Mouse (Mus musculus) lung, postnatal 0 days (tissue): Measurements from ENCODE around the gene Krt39. TPM values are rescaled to one million over a fixed set of nuclear protein-coding genes. Genes with fewer than 3 reads are reported as not detected.

Experiments used
- ATAC-seq: fragments of 200-750 bp; cut with Nextera tagmentation; 2 replicates; pipeline ENCODE4 v1.8.0; 2017; ENCODE audit warnings: moderate library complexity
- DNase-seq: peaks from one replicate; pipeline ENCODE4 v3.0.0-alpha.2; 2016; ENCODE audit warnings: low spot score
- H3K27ac ChIP-seq: fragments of 300-500 bp; sonication (generic); 2 replicates; pipeline ENCODE4 v1.5.1; 2014; ENCODE audit warnings: antibody characterized with exemption, mild to moderate bottlenecking, low read length, mixed read lengths
- H3K27me3 ChIP-seq: fragments of 300-500 bp; sonication (generic); replicated peaks from 2 replicates; pipeline ENCODE4 v1.6.1; 2014; ENCODE audit warnings: low read length, mixed read lengths; ENCODE audit not compliant: insufficient read depth
- H3K36me3 ChIP-seq: fragments of 300-500 bp; sonication (generic); 2 replicates; pipeline ENCODE4 v1.6.1; 2014; ENCODE audit warnings: low read length, mixed read lengths; ENCODE audit not compliant: insufficient read depth
- H3K4me1 ChIP-seq: fragments of 300-500 bp; sonication (generic); 2 replicates; pipeline ENCODE4 v1.6.1; 2014; ENCODE audit warnings: antibody characterized with exemption, low read depth, low read length, mixed read lengths; ENCODE audit not compliant: insufficient read depth
- H3K4me2 ChIP-seq: fragments of 300-500 bp; sonication (generic); replicated peaks from 2 replicates; pipeline ENCODE4 v1.6.1; 2014; ENCODE audit warnings: low read depth, mild to moderate bottlenecking, low read length, moderate library complexity, mixed read lengths
- H3K4me3 ChIP-seq: fragments of 300-500 bp; sonication (generic); 2 replicates; pipeline ENCODE4 v1.5.1; 2014; ENCODE audit warnings: low read depth, low read length
- H3K9ac ChIP-seq: fragments of 300-500 bp; sonication (generic); replicated peaks from 2 replicates; pipeline ENCODE4 v1.6.1; 2014; ENCODE audit warnings: low read depth, mild to moderate bottlenecking
- H3K9me3 ChIP-seq: fragments of 300-500 bp; sonication (generic); 2 replicates; pipeline ENCODE4 v1.6.1; 2016; ENCODE audit warnings: low read length, mixed read lengths
- CTCF ChIP-seq: IDR thresholded peaks from 2 replicates; pipeline ENCODE4 v1.5.1; 2016; ENCODE audit warnings: antibody characterized with exemption, mild to moderate bottlenecking
- EP300 ChIP-seq: IDR thresholded peaks from 2 replicates; pipeline ENCODE4 v1.6.1; 2016; ENCODE audit warnings: antibody characterized with exemption, mild to moderate bottlenecking, control low read depth
- WGBS: fragments of 180-500 bp; shearing (Covaris S2); extraction: QIAGEN DNeasy Blood & Tissue Kit; methylation state at CpG from one replicate; pipeline ENCODE4 v1.1.7; 2014; 5-methylcytosine and 5-hydroxymethylcytosine counted together
- polyA plus RNA-seq: library from polyadenylated mRNA; unstranded; fragments of >200 nt; fragmentation: Nextera tagmentation; extraction: Ambion mirVana; gene quantifications from 2 replicates; pipeline ENCODE4 v1.2.1, GENCODE M21; 2015

Krt39 gene
- polyA plus RNA-seq, 1 experiment from 2014 or later = not detected

DNA sequence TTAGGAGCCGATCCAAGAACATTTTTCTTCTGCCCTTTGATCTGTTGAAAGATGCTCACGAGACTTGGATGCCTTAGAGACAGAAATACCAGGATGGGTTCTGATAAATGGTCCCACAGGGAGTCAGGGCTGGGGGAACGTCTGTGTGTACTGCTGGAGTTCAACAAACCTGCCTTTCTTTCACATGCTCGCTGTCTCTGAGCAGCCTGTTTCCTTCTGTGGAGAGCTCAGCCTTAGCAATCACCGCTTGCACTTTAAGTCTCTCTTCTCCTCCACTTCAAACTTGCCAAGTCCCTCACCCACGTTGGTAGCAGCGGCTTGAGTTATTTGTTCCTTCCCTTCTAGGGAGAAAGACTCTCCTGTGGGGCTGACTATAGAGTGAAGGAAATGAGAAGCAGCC, 54.8 kb downstream of the Krt39 start:
- Histone ChIP-seq H3K4me3 (no peak overlapping the region), H3K9ac (no peak overlapping the region), H3K27me3 (no peaks in the 10 kb centered on the region), H3K4me2 (no peak overlapping the region), H3K27ac (peak overlapping the region; percentile 16), H3K9me3 (no peaks in the 10 kb centered on the region), H3K36me3 (no peaks in the 10 kb centered on the region), H3K4me1 (no peaks in the 10 kb centered on the region)
- DNase-seq = peak; percentile 72
- ATAC-seq = peak; percentile 65
- TF ChIP-seq EP300 (no peak), CTCF (no peak)
- 5% methylated on average over 7 of the region's 7 CpGs for WGBS

DNA sequence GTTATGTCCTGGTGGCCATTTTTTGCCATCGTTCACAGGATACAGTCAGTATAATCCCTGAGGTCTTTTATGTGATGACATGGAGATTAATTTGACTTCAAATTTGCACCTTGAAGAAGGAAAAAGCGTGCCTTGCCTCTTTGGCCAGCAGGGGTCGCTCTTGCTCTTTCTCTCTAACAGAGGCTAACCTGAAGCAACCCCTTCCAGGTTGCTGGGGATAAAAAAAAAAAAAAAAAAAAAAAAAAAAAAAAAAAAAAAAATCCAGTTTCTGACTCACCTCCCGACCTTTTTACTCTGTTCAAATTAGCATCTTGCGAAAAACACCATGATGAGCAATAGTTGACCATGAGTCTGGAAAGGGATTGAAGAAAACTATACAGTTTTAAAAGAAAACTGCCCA, 56.3 kb downstream of the Krt39 start:
- H3K27me3 ChIP-seq = no peaks in the 10 kb centered on the region
- no peaks in the 10 kb centered on the region for H3K4me1 ChIP-seq
- ATAC-seq = peak; percentile 13; the same call in 1 of the 2 replicates
- no peak overlapping the region for H3K4me2 ChIP-seq
- TF ChIP-seq CTCF (peak; percentile 82), EP300 (peak; percentile 26; the same call in 1 of the 2 replicates)
- H3K9me3 ChIP-seq = no peaks in the 10 kb centered on the region
- no peak overlapping the region for H3K9ac ChIP-seq
- 3% methylated on average over 5 of the region's 5 CpGs for WGBS
- no peak overlapping the region for H3K4me3 ChIP-seq
- H3K36me3 ChIP-seq = no peaks in the 10 kb centered on the region
- H3K27ac ChIP-seq = no peak overlapping the region
- DNase-seq = peak; percentile 86

Other genes with a start within 250 kb of the Krt39 start
- gene Krt24, start 236.1 kb downstream of the Krt39 start, polyA plus RNA-seq = not detected in 2 replicates
- 0.11 and 0.15 TPM in 2 replicates for gene Krt25, start 198.4 kb downstream of the Krt39 start, polyA plus RNA-seq
- gene Krt26, start 183.4 kb downstream of the Krt39 start, polyA plus RNA-seq = not detected in 2 replicates
- gene Krt27, start 170.2 kb downstream of the Krt39 start, polyA plus RNA-seq = not detected in 2 replicates
- 0.17 and 0.19 TPM in 2 replicates for gene Krt28, start 146.4 kb downstream of the Krt39 start, polyA plus RNA-seq
- 18.4 and 19.6 TPM in 2 replicates for gene Krt10, start 132.0 kb downstream of the Krt39 start, polyA plus RNA-seq
- not detected in 2 replicates for gene Krt12, start 99.1 kb downstream of the Krt39 start, polyA plus RNA-seq
- 0.27 and 0.31 TPM in 2 replicates for gene Krt20, start 83.2 kb downstream of the Krt39 start, polyA plus RNA-seq
- 8.2 and 9.7 TPM in 2 replicates for gene Krt23, start 28.2 kb downstream of the Krt39 start, polyA plus RNA-seq
- gene Krt40, start 21.8 kb upstream of the Krt39 start, polyA plus RNA-seq = not detected in 2 replicates
- gene Krtap3-3, start 29.5 kb upstream of the Krt39 start, polyA plus RNA-seq = not detected in 2 replicates
- not detected in 2 replicates for gene Krtap3-2, start 35.5 kb upstream of the Krt39 start, polyA plus RNA-seq
- gene Gm11939, start 38.1 kb upstream of the Krt39 start, polyA plus RNA-seq = not detected in 2 replicates
- gene Krtap3-1, start 45.3 kb upstream of the Krt39 start, polyA plus RNA-seq = not detected in 2 replicates
- 0.26 TPM in 1 of 2 replicates, not detected in the other for gene Krtap1-5, start 59.7 kb upstream of the Krt39 start, polyA plus RNA-seq
- not detected in 2 replicates for gene Krtap1-4, start 62.3 kb upstream of the Krt39 start, polyA plus RNA-seq
- not detected in 2 replicates for gene Krtap1-3, start 70.0 kb upstream of the Krt39 start, polyA plus RNA-seq
- gene Krtap9-3, start 76.8 kb upstream of the Krt39 start, polyA plus RNA-seq = not detected in 2 replicates
- not detected in 2 replicates for gene Gm11938, start 82.0 kb upstream of the Krt39 start, polyA plus RNA-seq
- not detected in 2 replicates for gene Gm11937, start 88.9 kb upstream of the Krt39 start, polyA plus RNA-seq
- not detected in 2 replicates for gene Krtap2-4, start 93.5 kb upstream of the Krt39 start, polyA plus RNA-seq
- not detected in 2 replicates for gene Gm11562, start 99.1 kb upstream of the Krt39 start, polyA plus RNA-seq
- gene Krtap4-1, start 106.9 kb upstream of the Krt39 start, polyA plus RNA-seq = not detected in 2 replicates
- gene Krtap4-2, start 113.7 kb upstream of the Krt39 start, polyA plus RNA-seq = not detected in 2 replicates
- not detected in 2 replicates for gene Krtap4-7, start 122.8 kb upstream of the Krt39 start, polyA plus RNA-seq
- gene Gm11555, start 128.9 kb upstream of the Krt39 start, polyA plus RNA-seq = not detected in 2 replicates
- not detected in 2 replicates for gene Gm11563, start 137.6 kb upstream of the Krt39 start, polyA plus RNA-seq
- not detected in 2 replicates for gene Krtap4-6, start 144.6 kb upstream of the Krt39 start, polyA plus RNA-seq
- gene Gm14190, start 169.4 kb upstream of the Krt39 start, polyA plus RNA-seq = not detected in 2 replicates
- not detected in 2 replicates for gene Gm14180, start 213.0 kb upstream of the Krt39 start, polyA plus RNA-seq